Mouse (Mus musculus): ENCODE data around the gene Zfp771. TPM values are rescaled to one million over a fixed set of nuclear protein-coding genes. Genes with fewer than 3 reads are reported as not detected.
A peak's percentile ranks its signal among the peaks of the same experiment; 100 is the strongest.

Zfp771 gene
- total and polyA plus RNA-seq, 3 experiments = 5.8 to 42.6 (median 11.9) TPM

DNA sequence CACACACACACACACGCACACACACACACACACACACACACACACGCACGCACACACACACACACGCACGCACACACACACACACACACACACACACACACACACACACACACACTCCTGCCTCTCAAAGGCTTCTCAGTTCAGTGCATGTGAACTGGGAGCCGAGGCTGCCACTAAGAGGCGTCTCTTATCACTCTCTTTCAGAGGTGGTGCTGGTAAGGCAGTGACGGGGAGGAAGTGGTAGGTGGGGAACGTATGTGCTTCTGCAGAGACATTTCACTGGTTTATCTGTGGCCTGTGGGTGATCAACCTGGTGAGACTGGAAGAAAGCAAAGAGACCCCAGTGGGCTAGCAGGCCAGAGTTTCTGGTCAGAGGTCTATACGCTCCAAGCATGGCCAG, 41.1 kb downstream of the Zfp771 start:
- TF ChIP-seq TAL1 (conservative IDR thresholded peaks at IDR 0.05; ENCODE audit: low read depth, low read length) (peak; percentile 26; the same call in 1 of the 2 replicates), POLR2AphosphoS5 (IDR thresholded peaks at IDR 0.05; ENCODE audit: insufficient replicate concordance, low read depth, low read length) (no peak)
- H3K36me3 ChIP-seq (replicated peaks) = no peaks in the 10 kb centered on the region
- DNase-seq (ENCODE audit: low spot score) = peak; percentile 81
- no peaks in the 10 kb centered on the region for H3K9me3 ChIP-seq (replicated peaks)
- H3K27me3 ChIP-seq (ENCODE audit: insufficient read depth, low read length) = peaks cover 14% of the 10 kb centered on the region
- peaks cover 39% of the 10 kb centered on the region for H3K4me1 ChIP-seq (ENCODE audit: insufficient read depth, low read depth, low read length)
- ATAC-seq (ENCODE audit: extremely low read depth, insufficient number of reproducible peaks, low FRiP score, poor library complexity, severe bottlenecking) = peak; percentile 60; the same call in 1 of the 2 replicates
- H3K4me3 ChIP-seq (ENCODE audit: low read depth, low read length) = no peak overlapping the region

GRCm38 (mm10) chr7:127287940-127288339, 43.9 kb downstream of the Zfp771 start:
- Histone ChIP-seq H3K36me3 (replicated peaks) (no peaks in the 10 kb centered on the region), H3K27me3 (ENCODE audit: insufficient read depth, low read length) (peaks cover 30% of the 10 kb centered on the region), H3K4me3 (ENCODE audit: low read depth, low read length) (no peak overlapping the region), H3K4me1 (ENCODE audit: insufficient read depth, low read depth, low read length) (peaks cover 34% of the 10 kb centered on the region), H3K9me3 (replicated peaks) (no peaks in the 10 kb centered on the region)
- TF ChIP-seq GATA2 (IDR thresholded peaks at IDR 0.05; ENCODE audit: borderline replicate concordance, low read depth, low read length) = no peak
- TF ChIP-seq TAL1 (conservative IDR thresholded peaks at IDR 0.05; ENCODE audit: low read depth, low read length) = no peak
- TF ChIP-seq POLR2AphosphoS5 (IDR thresholded peaks at IDR 0.05; ENCODE audit: insufficient replicate concordance, low read depth, low read length) = no peak
- no peak for TF ChIP-seq CTCF (IDR thresholded peaks at IDR 0.05; ENCODE audit: low read depth, low read length)
- TF ChIP-seq GATA1 (IDR thresholded peaks at IDR 0.05; ENCODE audit: borderline replicate concordance, low read length) = no peak
- DNase-seq (ENCODE audit: low spot score) (no peak), ATAC-seq (ENCODE audit: extremely low read depth, insufficient number of reproducible peaks, low FRiP score, poor library complexity, severe bottlenecking) (no peak)

DNA sequence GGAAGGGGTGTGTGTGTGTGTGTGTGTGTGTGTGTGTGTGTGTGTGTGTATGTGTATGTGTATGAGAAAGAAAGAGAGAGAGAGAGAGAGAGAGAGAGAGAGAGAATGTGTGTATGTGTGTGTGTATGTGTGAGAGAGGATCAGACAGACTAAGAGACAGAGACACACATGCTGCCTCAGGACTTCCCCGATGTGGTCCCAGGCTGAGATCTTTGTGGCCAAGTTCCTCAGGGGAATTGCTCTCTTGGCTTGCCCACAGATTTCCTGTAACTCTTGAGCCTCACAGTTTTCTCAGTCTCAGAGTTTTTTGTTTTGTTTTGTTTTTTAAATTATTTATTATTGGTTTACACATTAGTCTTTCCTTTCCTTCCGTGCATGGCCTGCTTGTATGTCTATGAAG, 45.2 kb downstream of the Zfp771 start:
- DNase-seq (ENCODE audit: low spot score) (no peak), ATAC-seq (ENCODE audit: extremely low read depth, insufficient number of reproducible peaks, low FRiP score, poor library complexity, severe bottlenecking) (no peak)
- H3K9me3 ChIP-seq (replicated peaks) = no peaks in the 10 kb centered on the region
- no peak overlapping the region for H3K4me3 ChIP-seq (ENCODE audit: low read depth, low read length)
- TF ChIP-seq POLR2AphosphoS5 (IDR thresholded peaks at IDR 0.05; ENCODE audit: insufficient replicate concordance, low read depth, low read length) (no peak), CTCF (IDR thresholded peaks at IDR 0.05; ENCODE audit: low read depth, low read length) (no peak), TAL1 (conservative IDR thresholded peaks at IDR 0.05; ENCODE audit: low read depth, low read length) (no peak), GATA2 (IDR thresholded peaks at IDR 0.05; ENCODE audit: borderline replicate concordance, low read depth, low read length) (no peak), GATA1 (IDR thresholded peaks at IDR 0.05; ENCODE audit: borderline replicate concordance, low read length) (no peak)
- H3K27me3 ChIP-seq (ENCODE audit: insufficient read depth, low read length) = peaks cover 30% of the 10 kb centered on the region
- no peaks in the 10 kb centered on the region for H3K36me3 ChIP-seq (replicated peaks)
- H3K4me1 ChIP-seq (ENCODE audit: insufficient read depth, low read depth, low read length) = peaks cover 28% of the 10 kb centered on the region

DNA sequence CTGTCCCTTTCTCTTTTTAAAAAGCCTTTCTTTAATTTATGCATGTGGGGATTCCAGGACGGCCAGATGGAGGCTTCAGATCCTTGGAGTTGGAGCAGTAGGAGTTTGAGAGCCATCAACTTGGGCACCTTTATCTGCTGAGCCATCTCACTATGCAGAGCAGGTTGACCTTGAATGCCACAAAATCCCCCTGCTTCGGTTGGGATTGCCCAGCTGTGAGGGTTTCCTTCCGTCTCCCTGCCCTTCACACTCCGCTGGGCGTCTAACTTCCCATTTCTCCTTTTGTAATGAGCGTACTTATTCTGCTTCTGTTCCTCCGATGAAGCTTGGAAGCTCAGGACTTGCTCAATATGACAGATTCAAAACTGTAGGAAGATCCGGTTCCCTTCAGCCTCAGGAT, 46.1 kb downstream of the Zfp771 start:
- ATAC-seq (ENCODE audit: extremely low read depth, insufficient number of reproducible peaks, low FRiP score, poor library complexity, severe bottlenecking) (no peak), DNase-seq (ENCODE audit: low spot score) (no peak)
- TF ChIP-seq TAL1 (conservative IDR thresholded peaks at IDR 0.05; ENCODE audit: low read depth, low read length) = no peak
- TF ChIP-seq CTCF (IDR thresholded peaks at IDR 0.05; ENCODE audit: low read depth, low read length) = no peak
- no peak for TF ChIP-seq GATA1 (IDR thresholded peaks at IDR 0.05; ENCODE audit: borderline replicate concordance, low read length)
- no peak for TF ChIP-seq POLR2AphosphoS5 (IDR thresholded peaks at IDR 0.05; ENCODE audit: insufficient replicate concordance, low read depth, low read length)
- no peak for TF ChIP-seq GATA2 (IDR thresholded peaks at IDR 0.05; ENCODE audit: borderline replicate concordance, low read depth, low read length)
- H3K9me3 ChIP-seq (replicated peaks) = no peaks in the 10 kb centered on the region
- peaks cover 30% of the 10 kb centered on the region for H3K27me3 ChIP-seq (ENCODE audit: insufficient read depth, low read length)
- no peak overlapping the region for H3K4me3 ChIP-seq (ENCODE audit: low read depth, low read length)
- peaks cover 22% of the 10 kb centered on the region for H3K4me1 ChIP-seq (ENCODE audit: insufficient read depth, low read depth, low read length)
- H3K36me3 ChIP-seq (replicated peaks) = no peaks in the 10 kb centered on the region

- H3K4me3 ChIP-seq (ENCODE audit: low read depth, low read length) = no peak within 1 kb of the TSS
- no peak for TF ChIP-seq GATA1 (IDR thresholded peaks at IDR 0.05; ENCODE audit: borderline replicate concordance, low read length)
- TF ChIP-seq GATA2 (IDR thresholded peaks at IDR 0.05; ENCODE audit: borderline replicate concordance, low read depth, low read length) = no peak
- no peak for TF ChIP-seq CTCF (IDR thresholded peaks at IDR 0.05; ENCODE audit: low read depth, low read length)
- no peak for TF ChIP-seq POLR2AphosphoS5 (IDR thresholded peaks at IDR 0.05; ENCODE audit: insufficient replicate concordance, low read depth, low read length)
- TF ChIP-seq TAL1 (conservative IDR thresholded peaks at IDR 0.05; ENCODE audit: low read depth, low read length) = no peak
- peak; percentile 20 for DNase-seq (ENCODE audit: low spot score)
- H3K4me1 ChIP-seq (ENCODE audit: insufficient read depth, low read depth, low read length) = peaks cover 8% of the 10 kb centered on the region; the same call in 1 of the 2 replicates
- ATAC-seq (ENCODE audit: extremely low read depth, insufficient number of reproducible peaks, low FRiP score, poor library complexity, severe bottlenecking) = peak; percentile 22; the same call in 1 of the 2 replicates
- no peaks in the 10 kb centered on the region for H3K36me3 ChIP-seq (replicated peaks)
- no peaks in the 10 kb centered on the region for H3K9me3 ChIP-seq (replicated peaks)
- H3K27me3 ChIP-seq (ENCODE audit: insufficient read depth, low read length) = peaks cover 36% of the 10 kb centered on the region
Observed at GRCm38 (mm10) chr7:127296098-127296497, 52.0 kb downstream of the Zfp771 start, which contains the start of gene Itgal. TSS of gene Itgal (plus strand) at chr7:127296260.

- no peaks in the 10 kb centered on the region for H3K9me3 ChIP-seq (replicated peaks)
- H3K27me3 ChIP-seq (ENCODE audit: insufficient read depth, low read length) = peaks cover 37% of the 10 kb centered on the region
- H3K36me3 ChIP-seq (replicated peaks) = no peaks in the 10 kb centered on the region
- TF ChIP-seq GATA2 (IDR thresholded peaks at IDR 0.05; ENCODE audit: borderline replicate concordance, low read depth, low read length) (no peak), CTCF (IDR thresholded peaks at IDR 0.05; ENCODE audit: low read depth, low read length) (no peak), POLR2AphosphoS5 (IDR thresholded peaks at IDR 0.05; ENCODE audit: insufficient replicate concordance, low read depth, low read length) (no peak), GATA1 (IDR thresholded peaks at IDR 0.05; ENCODE audit: borderline replicate concordance, low read length) (no peak), TAL1 (conservative IDR thresholded peaks at IDR 0.05; ENCODE audit: low read depth, low read length) (no peak)
- DNase-seq (ENCODE audit: low spot score) (no peak), ATAC-seq (ENCODE audit: extremely low read depth, insufficient number of reproducible peaks, low FRiP score, poor library complexity, severe bottlenecking) (no peak)
- no peak overlapping the region for H3K4me3 ChIP-seq (ENCODE audit: low read depth, low read length)
- peaks cover 8% of the 10 kb centered on the region; the same call in 1 of the 2 replicates for H3K4me1 ChIP-seq (ENCODE audit: insufficient read depth, low read depth, low read length)
Observed at GRCm38 (mm10) chr7:127296786-127297555, 52.9 kb downstream of the Zfp771 start.

All from G1E (cell line).